Mouse (Mus musculus) heart, adult 2 months (tissue): ENCODE measurements at regions not wholly inside any gene's neighbourhood (a gene's known extent, or its start where the extent isn't known, plus 50 kb on each side); places are given as distances from the start of the nearest gene placed in this dataset.

ENCODE experiments used
- DNase-seq, 2 experiments: peaks; one replicate each; pipeline ENCODE4 v3.0.0; 2021
- H3K27ac ChIP-seq: fragments of 200-600 bp; 2 replicates; pipeline ENCODE4 v1.8.1; 2022
- H3K27me3 ChIP-seq: fragments of 200-500 bp; 2 replicates; pipeline ENCODE4 v1.6.1; 2012; ENCODE audit warnings: mild to moderate bottlenecking, low read length, inconsistent platforms, mixed read lengths; ENCODE audit not compliant: control insufficient read depth, insufficient read depth
- H3K36me3 ChIP-seq: fragments of 200-500 bp; 2 replicates; pipeline ENCODE4 v1.6.1; 2012; ENCODE audit warnings: low read length, inconsistent platforms; ENCODE audit not compliant: control insufficient read depth, insufficient read depth
- H3K4me1 ChIP-seq: fragments of 200-500 bp; 2 replicates; pipeline ENCODE4 v1.6.1; 2011; ENCODE audit warnings: low read length; ENCODE audit not compliant: control insufficient read depth, insufficient read depth
- H3K4me3 ChIP-seq: fragments of 200-600 bp; 2 replicates; pipeline ENCODE4 v1.8.1; 2022
- H3K79me2 ChIP-seq: fragments of 200-500 bp; replicated peaks from 2 replicates; pipeline ENCODE4 v1.6.1; 2012; ENCODE audit warnings: mild to moderate bottlenecking, inconsistent platforms, low read length, moderate library complexity, mixed read lengths; ENCODE audit not compliant: control insufficient read depth, insufficient read depth
- H3K9ac ChIP-seq: fragments of 200-500 bp; 2 replicates; pipeline ENCODE4 v1.6.1; 2012; ENCODE audit warnings: low read depth, mild to moderate bottlenecking, control low read depth, inconsistent platforms, low read length, mixed read lengths
- CTCF ChIP-seq: fragments of 200-600 bp; IDR thresholded peaks from 2 replicates; pipeline ENCODE4 v1.8.1; 2022; ENCODE audit warnings: antibody characterized with exemption, mild to moderate bottlenecking, moderate library complexity
- EP300 ChIP-seq: fragments of 200-500 bp; IDR thresholded peaks from 2 replicates; pipeline ENCODE4 v1.6.1; 2011; ENCODE audit warnings: low read depth, low read length, control low read depth; ENCODE audit not compliant: insufficient read depth
- POLR2A ChIP-seq: fragments of 200-500 bp; IDR thresholded peaks from 2 replicates; pipeline ENCODE4 v1.6.1; 2011; ENCODE audit warnings: mild to moderate bottlenecking, low read depth, low read length, control low read depth; ENCODE audit not compliant: insufficient read depth
- WGBS: fragments of 180-500 bp; shearing (Covaris S2); methylation state at CpG from one replicate; pipeline ENCODE4 v1.1.7; 2018; 5-methylcytosine and 5-hydroxymethylcytosine counted together
- intact Hi-C: fragments of 180-260 bp; cut with DNase I; formaldehyde crosslinking; loops from one replicate; pipeline ENCODE4 v1.15.1; 2025

DNA sequence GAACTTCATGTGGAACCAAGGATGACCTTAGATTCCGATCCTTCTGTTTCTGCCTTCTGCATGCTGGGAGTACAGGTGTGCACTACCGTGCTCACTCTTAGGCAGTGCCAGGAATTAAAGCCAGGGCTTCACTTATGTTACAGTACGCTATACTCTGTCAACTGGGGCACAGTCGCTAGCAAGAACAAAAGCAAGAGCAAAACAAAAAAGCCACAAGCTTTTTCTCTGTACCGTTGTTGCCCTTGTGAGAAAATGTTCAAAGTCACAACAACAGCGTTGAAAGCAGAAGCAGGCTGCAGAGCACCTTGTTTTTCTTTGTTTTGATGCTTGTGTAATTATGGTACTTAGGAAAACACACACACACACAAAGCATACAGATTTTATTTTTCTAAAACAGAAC, 161.4 kb upstream of the Stt3b start:
- 91% methylated on average over 6 of the region's 6 CpGs for WGBS
- intact Hi-C loops = no loop called here

DNA sequence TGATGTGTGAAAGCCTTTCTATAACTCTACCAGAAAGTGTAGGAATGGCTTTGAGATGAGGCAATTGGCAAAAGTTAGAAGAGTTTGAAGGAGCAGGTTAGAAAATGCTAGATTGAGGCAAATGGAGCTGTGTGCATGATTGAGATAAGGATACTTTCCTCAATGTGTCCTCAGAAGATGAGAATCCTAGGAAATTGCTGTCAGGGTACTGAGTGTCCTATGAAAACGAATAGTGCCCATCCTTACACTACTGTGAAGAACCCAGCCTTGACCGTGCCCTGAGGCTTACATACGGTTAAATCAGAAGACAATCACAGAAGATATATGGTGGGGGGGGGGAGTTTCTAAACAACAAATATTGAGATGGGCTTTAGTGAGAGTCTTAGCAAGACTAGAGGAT, 162.8 kb upstream of the Stt3b start:
- intact Hi-C loops = no loop called here
- Histone ChIP-seq H3K27me3 (no peaks in the 10 kb centered on the region), H3K4me3 (no peak overlapping the region), H3K36me3 (no peaks in the 10 kb centered on the region), H3K27ac (no peak overlapping the region), H3K9ac (no peak overlapping the region), H3K4me1 (no peaks in the 10 kb centered on the region), H3K79me2 (no peaks in the 10 kb centered on the region)
- 91% methylated on average over 3 of the region's 3 CpGs for WGBS
- TF ChIP-seq POLR2A = no peak
- TF ChIP-seq CTCF = no peak
- TF ChIP-seq EP300 = no peak
- no peak for DNase-seq

More for the DNA sequence above, 161.4 kb upstream of the Stt3b start:
- Histone ChIP-seq H3K9ac (no peak overlapping the region), H3K36me3 (no peaks in the 10 kb centered on the region), H3K4me1 (no peaks in the 10 kb centered on the region), H3K79me2 (no peaks in the 10 kb centered on the region), H3K4me3 (no peak overlapping the region), H3K27ac (no peak overlapping the region), H3K27me3 (no peaks in the 10 kb centered on the region)
- no peak for TF ChIP-seq CTCF
- no peak for TF ChIP-seq EP300
- TF ChIP-seq POLR2A = no peak
- DNase-seq = no peak

DNA sequence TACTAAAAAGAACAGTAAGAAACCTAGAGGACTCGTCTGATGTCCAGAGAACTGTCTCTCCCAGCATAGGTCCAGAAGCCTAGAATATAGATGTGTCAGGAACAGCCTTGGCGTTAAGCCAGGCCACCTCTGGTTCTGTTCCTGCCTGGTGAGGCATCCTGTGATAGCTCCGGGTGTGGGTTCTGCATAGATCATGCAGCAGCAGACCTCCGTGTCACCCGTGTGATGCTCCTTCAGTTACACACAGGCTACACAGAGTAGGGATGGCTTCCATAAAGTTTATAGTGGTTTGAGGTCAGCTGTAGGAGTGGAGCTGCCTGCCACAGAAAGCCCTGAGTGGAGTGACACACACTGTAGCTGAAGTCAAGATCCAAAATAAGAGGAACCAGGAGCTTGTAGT, 163.6 kb upstream of the Stt3b start:
- no peak overlapping the region for H3K4me3 ChIP-seq
- H3K27me3 ChIP-seq = no peaks in the 10 kb centered on the region
- H3K4me1 ChIP-seq = no peaks in the 10 kb centered on the region
- no peaks in the 10 kb centered on the region for H3K36me3 ChIP-seq
- H3K79me2 ChIP-seq = no peaks in the 10 kb centered on the region
- H3K27ac ChIP-seq = no peak overlapping the region
- 70% methylated on average over 5 of the region's 5 CpGs for WGBS
- no peak overlapping the region for H3K9ac ChIP-seq
- no peak for DNase-seq
- intact Hi-C loops = no loop called here
- TF ChIP-seq EP300 (no peak), CTCF (no peak), POLR2A (no peak)

DNA sequence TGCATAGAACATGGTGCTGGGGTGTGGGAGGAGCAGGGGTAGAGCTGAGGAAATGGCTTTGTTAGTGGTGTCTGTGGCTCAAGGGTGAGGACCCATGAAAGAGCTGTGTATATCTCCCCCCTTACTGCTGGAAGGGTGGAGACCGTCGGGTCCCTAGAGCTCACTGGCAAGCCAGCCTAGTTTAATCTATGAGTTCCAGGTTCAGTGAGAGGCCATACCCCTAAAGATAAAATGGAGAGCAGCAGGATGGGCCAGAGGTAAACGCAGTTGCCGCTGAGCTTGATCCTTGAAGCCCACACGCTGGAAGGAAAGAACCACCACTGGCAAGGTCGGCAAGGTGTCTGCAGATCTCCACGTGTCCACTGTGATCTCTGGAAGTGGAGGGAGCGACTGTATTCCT, 164.1 kb upstream of the Stt3b start:
- no peaks in the 10 kb centered on the region for H3K79me2 ChIP-seq
- H3K4me1 ChIP-seq = no peaks in the 10 kb centered on the region
- H3K9ac ChIP-seq = no peak overlapping the region
- intact Hi-C loops = no loop called here
- no peak for DNase-seq
- H3K27ac ChIP-seq = no peak overlapping the region
- no peaks in the 10 kb centered on the region for H3K36me3 ChIP-seq
- WGBS = 86% methylated on average over 8 of the region's 8 CpGs
- no peaks in the 10 kb centered on the region for H3K27me3 ChIP-seq
- no peak overlapping the region for H3K4me3 ChIP-seq
- TF ChIP-seq EP300 = no peak
- no peak for TF ChIP-seq POLR2A
- TF ChIP-seq CTCF = no peak

DNA sequence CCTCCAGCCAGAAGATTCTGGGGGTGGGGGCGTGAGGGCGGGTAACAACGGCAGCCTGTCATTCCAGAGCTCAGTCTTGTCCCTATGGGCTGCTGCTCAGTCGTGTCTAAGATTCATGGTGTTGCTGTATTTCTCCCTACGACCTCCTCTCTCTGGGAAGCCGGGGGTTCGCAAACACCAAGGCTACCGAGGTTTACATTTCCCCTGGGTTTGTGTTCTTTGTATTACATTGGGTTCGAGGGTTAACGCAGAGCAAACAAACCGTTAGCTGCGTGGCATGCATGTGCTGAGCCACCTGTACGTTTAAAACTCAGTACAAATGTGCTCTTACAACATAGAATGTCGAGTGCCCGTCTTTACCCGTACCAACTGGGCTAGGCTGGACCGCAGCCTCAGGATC, 166.0 kb upstream of the Stt3b start:
- H3K4me3 ChIP-seq = no peak overlapping the region
- H3K79me2 ChIP-seq = no peaks in the 10 kb centered on the region
- H3K4me1 ChIP-seq = no peaks in the 10 kb centered on the region
- intact Hi-C loops = no loop called here
- TF ChIP-seq CTCF (no peak), EP300 (no peak), POLR2A (no peak)
- no peaks in the 10 kb centered on the region for H3K36me3 ChIP-seq
- H3K9ac ChIP-seq = no peak overlapping the region
- WGBS = 85% methylated on average over 17 of the region's 17 CpGs
- DNase-seq = no peak
- H3K27ac ChIP-seq = no peak overlapping the region
- no peaks in the 10 kb centered on the region for H3K27me3 ChIP-seq

DNA sequence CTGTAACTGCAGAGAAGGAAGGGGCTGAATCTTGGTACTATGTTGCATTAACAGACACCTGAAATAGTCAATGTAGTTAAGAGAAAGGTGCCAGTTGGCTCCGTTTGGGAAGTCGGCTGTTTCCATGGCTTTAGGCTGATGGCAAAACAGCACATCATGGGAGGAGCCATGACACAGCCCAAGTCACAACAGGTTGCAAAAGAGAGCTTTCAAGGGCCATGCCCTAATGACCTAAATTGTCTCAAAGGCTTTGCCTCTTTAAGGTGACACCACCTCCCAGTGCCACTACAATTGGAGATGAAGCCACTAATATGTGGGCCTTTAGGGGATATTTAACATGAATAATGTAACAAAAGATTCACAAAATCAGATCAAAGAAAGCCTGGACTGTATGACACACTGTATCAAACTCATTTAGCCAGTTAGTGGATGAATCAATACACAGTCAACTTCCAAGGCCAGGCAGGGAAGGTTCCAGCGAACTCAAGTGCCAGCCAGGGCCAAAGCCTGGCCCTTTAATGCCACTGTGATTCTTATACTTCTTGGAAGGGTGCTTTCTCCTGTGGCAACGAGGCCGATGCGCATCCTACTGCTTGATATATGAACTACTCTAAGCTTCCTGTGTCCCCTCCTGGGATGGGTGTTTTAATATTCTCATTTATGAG, 167.5 kb upstream of the Stt3b start:
- no peaks in the 10 kb centered on the region for H3K79me2 ChIP-seq
- H3K27me3 ChIP-seq = no peaks in the 10 kb centered on the region
- no peak overlapping the region for H3K4me3 ChIP-seq
- no peaks in the 10 kb centered on the region for H3K4me1 ChIP-seq
- H3K27ac ChIP-seq = no peak overlapping the region
- WGBS = 88% methylated on average over 6 of the region's 6 CpGs
- intact Hi-C loops = no loop called here
- DNase-seq = no peak
- TF ChIP-seq CTCF (no peak), POLR2A (no peak), EP300 (no peak)
- no peaks in the 10 kb centered on the region for H3K36me3 ChIP-seq
- no peak overlapping the region for H3K9ac ChIP-seq
